Mouse (Mus musculus) embryonic facial prominence, embryonic 10.5 days (tissue): ENCODE results near the gene Ccnh. TPM values are rescaled to one million over a fixed set of nuclear protein-coding genes. Genes with fewer than 3 reads are reported as not detected.

Experiments
- polyA plus RNA-seq: library from polyadenylated mRNA; unstranded; fragments of >200 nt; fragmentation: Nextera tagmentation; extraction: Ambion mirVana; gene quantifications from 2 replicates; pipeline ENCODE4 v1.2.1, GENCODE M21; 2016

Ccnh gene
- polyA plus RNA-seq, 1 experiment from 2014 or later, result 94.6 TPM

Other genes starting within 250 kb of the Ccnh start
- 47.1 TPM in 2 replicates for gene Rasa1, start 99.7 kb downstream of the Ccnh start, polyA plus RNA-seq